Mouse (Mus musculus): ENCODE measurements around the gene Cask.

The Cask gene

GRCm38 (mm10) chrX:13718283-13718682 lies 132.9 kb downstream of the Cask start:
- DNase-seq (ENCODE audit: low spot score) = no peak

- no peak for DNase-seq (ENCODE audit: low spot score)
Measured at GRCm38 (mm10) chrX:13716796-13717569, 134.2 kb downstream of the Cask start.

GRCm38 (mm10) chrX:13710174-13710573 lies 141.0 kb downstream of the Cask start:
- DNase-seq (ENCODE audit: low spot score) = no peak

- no peak for DNase-seq (ENCODE audit: low spot score)
Measured at GRCm38 (mm10) chrX:13705051-13705450, 146.1 kb downstream of the Cask start.

GRCm38 (mm10) chrX:13700681-13701080 lies 150.5 kb downstream of the Cask start:
- DNase-seq (ENCODE audit: low spot score) = no peak

GRCm38 (mm10) chrX:13691865-13692264 lies 159.3 kb downstream of the Cask start:
- DNase-seq (ENCODE audit: low spot score) = no peak

GRCm38 (mm10) chrX:13688356-13688755 lies 162.8 kb downstream of the Cask start:
- peak; percentile 33 for DNase-seq (ENCODE audit: low spot score)

- no peak for DNase-seq (ENCODE audit: low spot score)
Measured at GRCm38 (mm10) chrX:13686589-13686988, 164.6 kb downstream of the Cask start.

- DNase-seq (ENCODE audit: low spot score) = no peak
Measured at GRCm38 (mm10) chrX:13681748-13682147, 169.4 kb downstream of the Cask start.

- DNase-seq (ENCODE audit: low spot score) = no peak
Measured at GRCm38 (mm10) chrX:13673001-13673400, 178.2 kb downstream of the Cask start.

- no peak for DNase-seq (ENCODE audit: low spot score)
Measured at GRCm38 (mm10) chrX:13670342-13670741, 180.8 kb downstream of the Cask start.

GRCm38 (mm10) chrX:13668867-13669266 lies 182.3 kb downstream of the Cask start:
- DNase-seq (ENCODE audit: low spot score) = no peak

- no peak for DNase-seq (ENCODE audit: low spot score)
Measured at GRCm38 (mm10) chrX:13661063-13661462, 190.1 kb downstream of the Cask start, which contains the start of gene Gpr82. Gene Gpr82, plus strand, starts transcription at chrX:13661363.

GRCm38 (mm10) chrX:13659201-13659890 lies 191.8 kb downstream of the Cask start:
- DNase-seq (ENCODE audit: low spot score) = no peak

- DNase-seq (ENCODE audit: low spot score) = no peak
Measured at GRCm38 (mm10) chrX:13658616-13659140, 192.5 kb downstream of the Cask start.

GRCm38 (mm10) chrX:13656721-13657120 lies 194.4 kb downstream of the Cask start:
- DNase-seq (ENCODE audit: low spot score) = no peak

GRCm38 (mm10) chrX:13655906-13656305 lies 195.3 kb downstream of the Cask start:
- DNase-seq (ENCODE audit: low spot score) = no peak

GRCm38 (mm10) chrX:13655005-13655421 lies 196.2 kb downstream of the Cask start:
- peak; percentile 24 for DNase-seq (ENCODE audit: low spot score)

GRCm38 (mm10) chrX:13652291-13652690 lies 198.9 kb downstream of the Cask start:
- no peak for DNase-seq (ENCODE audit: low spot score)

GRCm38 (mm10) chrX:13651889-13652288 lies 199.3 kb downstream of the Cask start:
- DNase-seq (ENCODE audit: low spot score) = no peak

- no peak for DNase-seq (ENCODE audit: low spot score)
Measured at GRCm38 (mm10) chrX:13638894-13639293, 212.3 kb downstream of the Cask start.

GRCm38 (mm10) chrX:13636398-13636797 lies 214.8 kb downstream of the Cask start:
- no peak for DNase-seq (ENCODE audit: low spot score)

Data from left cerebral cortex, adult 11 months (tissue).